Mouse (Mus musculus) heart, embryonic 14.5 days (tissue): ENCODE results near the gene Traf4. TPM values are rescaled to one million over a fixed set of nuclear protein-coding genes. Genes with fewer than 3 reads are reported as not detected.

ENCODE experiments used
- ATAC-seq: fragments of 200-750 bp; cut with Nextera tagmentation; 2 replicates; pipeline ENCODE4 v1.8.0; 2017; ENCODE audit warnings: low read depth, moderate TSS enrichment; ENCODE audit not compliant: insufficient number of reproducible peaks, insufficient read depth, low FRiP score
- H3K27ac ChIP-seq, 2 experiments: fragments of 200-500 bp in 1 of 2; fragments of 300-500 bp in 1 of 2; sonication (generic) in 1 of 2; replicated peaks in 1 of 2; 2 replicates each; pipeline ENCODE4 v1.5.1; 2012 to 2014; ENCODE audit warnings: low read depth in 2 of 2, low read length in 2 of 2, control low read depth in 1 of 2, mild to moderate bottlenecking in 1 of 2, mixed read lengths in 1 of 2; ENCODE audit not compliant: control insufficient read depth in 1 of 2, insufficient read depth in 1 of 2
- H3K27me3 ChIP-seq: fragments of 300-500 bp; sonication (generic); 2 replicates; pipeline ENCODE4 v1.6.1; 2014; ENCODE audit warnings: mild to moderate bottlenecking, low read length, control low read depth; ENCODE audit not compliant: control insufficient read depth, insufficient read depth
- H3K36me3 ChIP-seq: fragments of 300-500 bp; sonication (generic); 2 replicates; pipeline ENCODE4 v1.6.1; 2014; ENCODE audit warnings: mild to moderate bottlenecking, control low read depth, low read length, mixed read lengths; ENCODE audit not compliant: control insufficient read depth, insufficient read depth
- H3K4me1 ChIP-seq, 2 experiments: fragments of 200-500 bp in 1 of 2; fragments of 300-500 bp in 1 of 2; sonication (generic) in 1 of 2; 2 replicates each; pipeline ENCODE4 v1.6.1; 2012 to 2014; ENCODE audit warnings: low read length in 2 of 2, control low read depth in 1 of 2, mixed read lengths in 1 of 2; ENCODE audit not compliant: control insufficient read depth in 2 of 2, insufficient read depth in 2 of 2
- H3K4me2 ChIP-seq: fragments of 300-500 bp; sonication (generic); 2 replicates; pipeline ENCODE4 v1.6.1; 2014; ENCODE audit warnings: mild to moderate bottlenecking, low read length
- H3K4me3 ChIP-seq, 2 experiments: fragments of 200-500 bp in 1 of 2; fragments of 300-500 bp in 1 of 2; sonication (generic) in 1 of 2; 2 replicates each; pipeline ENCODE4 v1.5.1; 2012 to 2014; ENCODE audit warnings: low read length in 2 of 2, mild to moderate bottlenecking in 2 of 2, control low read depth in 1 of 2, low read depth in 1 of 2, moderate library complexity in 1 of 2; ENCODE audit not compliant: control insufficient read depth in 1 of 2, insufficient read depth in 1 of 2
- H3K9ac ChIP-seq: fragments of 300-500 bp; sonication (generic); 2 replicates; pipeline ENCODE4 v1.6.1; 2014; ENCODE audit warnings: mild to moderate bottlenecking, low read length
- H3K9me3 ChIP-seq: fragments of 300-500 bp; sonication (generic); 2 replicates; pipeline ENCODE4 v1.6.1; 2016; ENCODE audit warnings: low read length, control low read depth; ENCODE audit not compliant: control insufficient read depth
- WGBS: fragments of 180-500 bp; shearing (Covaris S2); extraction: QIAGEN DNeasy Blood & Tissue Kit; methylation state at CpG from one replicate; pipeline ENCODE4 v1.1.7; 2014; 5-methylcytosine and 5-hydroxymethylcytosine counted together
- polyA plus RNA-seq: library from polyadenylated mRNA; unstranded; fragments of >200 nt; fragmentation: Nextera tagmentation; extraction: Ambion mirVana; gene quantifications from 2 replicates; pipeline ENCODE4 v1.2.1, GENCODE M21; 2014

Traf4 gene
- polyA plus RNA-seq, 1 experiment from 2014 or later, result 25.6 TPM

- Histone ChIP-seq H3K27me3 (no peaks in the 10 kb centered on the region), H3K9ac (no peak overlapping the region), H3K4me2 (no peak overlapping the region), H3K4me1 (no peaks in the 10 kb centered on the region), H3K36me3 (peaks cover 59% of the 10 kb centered on the region), H3K27ac (no peak overlapping the region), H3K9me3 (no peaks in the 10 kb centered on the region), H3K4me3 (no peak overlapping the region)
- WGBS, result 76% methylated on average over 6 of the region's 6 CpGs
- ATAC-seq, result no peak
Measured at GRCm38 (mm10) chr11:78204287-78204686, 38.9 kb upstream of the Traf4 start.

GRCm38 (mm10) chr11:78202372-78202771 lies 37.0 kb upstream of the Traf4 start:
- Histone ChIP-seq H3K4me1 (no peaks in the 10 kb centered on the region), H3K9me3 (no peaks in the 10 kb centered on the region), H3K27me3 (no peaks in the 10 kb centered on the region), H3K27ac (no peak overlapping the region), H3K9ac (no peak overlapping the region), H3K4me2 (no peak overlapping the region), H3K4me3 (no peak overlapping the region), H3K36me3 (peaks cover 40% of the 10 kb centered on the region)
- 92% methylated on average over 3 of the region's 3 CpGs for WGBS
- ATAC-seq, result no peak

GRCm38 (mm10) chr11:78195101-78195863 lies 29.9 kb upstream of the Traf4 start:
- WGBS, result 48% methylated on average over 23 of the region's 23 CpGs
- peak overlapping the region; percentile 41 to 68 for H3K4me3 ChIP-seq
- H3K9me3 ChIP-seq, result no peaks in the 10 kb centered on the region
- peak overlapping the region; percentile 78 for H3K4me2 ChIP-seq
- ATAC-seq, result no peak
- H3K4me1 ChIP-seq, result peaks cover 8 to 11% of the 10 kb centered on the region in 2 experiments
- H3K27me3 ChIP-seq, result no peaks in the 10 kb centered on the region
- 0 out of 4 replicates have a peak overlapping the region, but pooled peaks of 1 of the 2 experiments have one; percentile 14 for H3K27ac ChIP-seq
- peaks cover 27% of the 10 kb centered on the region for H3K36me3 ChIP-seq
- peak overlapping the region; percentile 67 for H3K9ac ChIP-seq

- ATAC-seq, result peak; percentile 65
- H3K4me3 ChIP-seq, result peak overlapping the region; percentile 41 to 68
- peak overlapping the region; percentile 78 for H3K4me2 ChIP-seq
- peak overlapping the region; percentile 67 for H3K9ac ChIP-seq
- peaks cover 11 to 18% of the 10 kb centered on the region in 2 experiments for H3K4me1 ChIP-seq
- H3K36me3 ChIP-seq, result peaks cover 27% of the 10 kb centered on the region
- H3K27ac ChIP-seq, result 0 out of 4 replicates have a peak overlapping the region, but pooled peaks of 1 of the 2 experiments have one; percentile 14
- H3K27me3 ChIP-seq, result no peaks in the 10 kb centered on the region
- H3K9me3 ChIP-seq, result no peaks in the 10 kb centered on the region
- 4% methylated on average over 30 of the region's 30 CpGs for WGBS
Measured at GRCm38 (mm10) chr11:78194411-78195100, 29.2 kb upstream of the Traf4 start.

GRCm38 (mm10) chr11:78193113-78193512 lies 27.7 kb upstream of the Traf4 start, which contains the start of gene Proca1:
Gene Proca1 (plus strand): TSS chr11:78193392.
- Histone ChIP-seq H3K4me2 (peak within 1 kb of the TSS; percentile 78), H3K4me1 (peaks cover 11 to 18% of the 10 kb centered on the region in 2 experiments), H3K36me3 (peaks cover 27% of the 10 kb centered on the region), H3K27ac (no peak within 1 kb of the TSS; a peak in 2 of 4 replicates), H3K4me3 (peak within 1 kb of the TSS in 1 of 2 experiments; percentile 41; a peak in 1 of 4 replicates), H3K27me3 (no peaks in the 10 kb centered on the region), H3K9ac (no peak within 1 kb of the TSS; the same call in 1 of the 2 replicates), H3K9me3 (no peaks in the 10 kb centered on the region)
- 48% methylated on average over 1 of the region's 1 CpGs for WGBS
- ATAC-seq, result no peak

GRCm38 (mm10) chr11:78190041-78190440 lies 24.7 kb upstream of the Traf4 start:
- H3K4me3 ChIP-seq, result peak overlapping the region in 1 of 2 experiments; percentile 56; a peak in 1 of 4 replicates
- 72% methylated on average over 6 of the region's 6 CpGs for WGBS
- no peak for ATAC-seq

GRCm38 (mm10) chr11:78189234-78190040 lies 24.0 kb upstream of the Traf4 start:
- ATAC-seq, result peak; percentile 76
- Histone ChIP-seq H3K4me2 (peak overlapping the region; percentile 64), H3K36me3 (peaks cover 27% of the 10 kb centered on the region), H3K27me3 (no peaks in the 10 kb centered on the region), H3K4me1 (peaks cover 5 to 14% of the 10 kb centered on the region in 2 experiments; a peak in 3 of 4 replicates), H3K9me3 (no peaks in the 10 kb centered on the region), H3K27ac (peak overlapping the region; percentile 95 to 97), H3K9ac (peak overlapping the region; percentile 84), H3K4me3 (peak overlapping the region; percentile 56 to 75)
- WGBS, result 2% methylated on average over 42 of the region's 42 CpGs

More at GRCm38 (mm10) chr11:78190041-78190440, 24.7 kb upstream of the Traf4 start:
- H3K9ac ChIP-seq, result peak overlapping the region; percentile 84; the same call in 1 of the 2 replicates
- H3K27me3 ChIP-seq, result no peaks in the 10 kb centered on the region
- H3K4me1 ChIP-seq, result peaks cover 8 to 20% of the 10 kb centered on the region in 2 experiments; a peak in 3 of 4 replicates
- no peaks in the 10 kb centered on the region for H3K9me3 ChIP-seq
- H3K36me3 ChIP-seq, result peaks cover 27% of the 10 kb centered on the region
- H3K4me2 ChIP-seq, result peak overlapping the region; percentile 64
- H3K27ac ChIP-seq, result peak overlapping the region; percentile 95 to 97; a peak in 2 of 4 replicates
